Mouse (Mus musculus) brain, embryonic 14.5 days (tissue): ENCODE measurements around the gene Nexn. TPM values are rescaled to one million over a fixed set of nuclear protein-coding genes. Genes with fewer than 3 reads are reported as not detected.

Experiments
- DNase-seq: peaks from one replicate; pipeline ENCODE4 v3.0.0-alpha.2; 2011; ENCODE audit warnings: low read depth
- CTCF ChIP-seq: fragments of 200-500 bp; IDR thresholded peaks from 2 replicates; pipeline ENCODE4 v1.5.1; 2012; ENCODE audit warnings: inconsistent platforms, mild to moderate bottlenecking, moderate library complexity, borderline replicate concordance; ENCODE audit not compliant: insufficient read depth, insufficient read length; ENCODE audit errors: extremely low read depth
- POLR2A ChIP-seq: fragments of 200-500 bp; IDR thresholded peaks from 2 replicates; pipeline ENCODE4 v1.6.1; 2012; ENCODE audit warnings: mild to moderate bottlenecking, inconsistent platforms, borderline replicate concordance; ENCODE audit not compliant: poor library complexity, insufficient read depth, insufficient read length, severe bottlenecking; ENCODE audit errors: extremely low read depth
- polyA plus RNA-seq: library from polyadenylated mRNA; depleted of rRNA; stranded (reverse); fragments of >200 nt; gene quantifications from 2 replicates; pipeline ENCODE4 v1.2.3, GENCODE M21; 2012

Gene Nexn
- polyA plus RNA-seq, 1 experiment = 1.2 TPM

- TF ChIP-seq CTCF = no peak
- no peak for TF ChIP-seq POLR2A
- DNase-seq = no peak
Measured at GRCm38 (mm10) chr3:152250487-152250886, 15.7 kb downstream of the Nexn start.

- DNase-seq = no peak
- TF ChIP-seq POLR2A = no peak
- no peak for TF ChIP-seq CTCF
Measured at GRCm38 (mm10) chr3:152247708-152248107, 18.4 kb downstream of the Nexn start.

- TF ChIP-seq POLR2A (no peak), CTCF (no peak)
- peak; percentile 72 for DNase-seq
Measured at GRCm38 (mm10) chr3:152245273-152245910, 20.8 kb downstream of the Nexn start.

- no peak for TF ChIP-seq CTCF
- TF ChIP-seq POLR2A = no peak
Measured at GRCm38 (mm10) chr3:152243304-152243703, 22.8 kb downstream of the Nexn start.

GRCm38 (mm10) chr3:152241098-152241497 is 25.1 kb downstream of the Nexn start:
- no peak for DNase-seq
- TF ChIP-seq POLR2A (no peak), CTCF (no peak)

More at GRCm38 (mm10) chr3:152243304-152243703, 22.8 kb downstream of the Nexn start:
- no peak for DNase-seq

- no peak for DNase-seq
- TF ChIP-seq POLR2A (no peak), CTCF (no peak)
Measured at GRCm38 (mm10) chr3:152239592-152239991, 26.6 kb downstream of the Nexn start.

- no peak for DNase-seq
- TF ChIP-seq POLR2A = no peak
- no peak for TF ChIP-seq CTCF
Measured at GRCm38 (mm10) chr3:152238836-152239235, 27.3 kb downstream of the Nexn start.

- TF ChIP-seq CTCF (no peak), POLR2A (no peak)
- no peak for DNase-seq
Measured at GRCm38 (mm10) chr3:152235805-152236204, 30.3 kb downstream of the Nexn start.

GRCm38 (mm10) chr3:152235238-152235637 is 30.9 kb downstream of the Nexn start:
- TF ChIP-seq POLR2A (no peak), CTCF (no peak)
- DNase-seq = no peak

GRCm38 (mm10) chr3:152231333-152232100 is 34.6 kb downstream of the Nexn start:
- TF ChIP-seq POLR2A = no peak
- no peak for TF ChIP-seq CTCF
- no peak for DNase-seq

- TF ChIP-seq POLR2A = no peak
- TF ChIP-seq CTCF = no peak
- DNase-seq = no peak
Measured at GRCm38 (mm10) chr3:152229271-152229670, 36.9 kb downstream of the Nexn start.

GRCm38 (mm10) chr3:152228843-152229242 is 37.3 kb downstream of the Nexn start:
- no peak for DNase-seq

GRCm38 (mm10) chr3:152225906-152226305 is 40.2 kb downstream of the Nexn start:
- no peak for DNase-seq
- TF ChIP-seq POLR2A (no peak), CTCF (no peak)

More at GRCm38 (mm10) chr3:152228843-152229242, 37.3 kb downstream of the Nexn start:
- TF ChIP-seq POLR2A (no peak), CTCF (no peak)
